Mouse (Mus musculus) lung, postnatal 10 days (tissue): ENCODE results near the gene Tfap2d.

Experiments
- DNase-seq: peaks from one replicate; pipeline ENCODE4 v3.0.0; 2021

The Tfap2d gene

DNA sequence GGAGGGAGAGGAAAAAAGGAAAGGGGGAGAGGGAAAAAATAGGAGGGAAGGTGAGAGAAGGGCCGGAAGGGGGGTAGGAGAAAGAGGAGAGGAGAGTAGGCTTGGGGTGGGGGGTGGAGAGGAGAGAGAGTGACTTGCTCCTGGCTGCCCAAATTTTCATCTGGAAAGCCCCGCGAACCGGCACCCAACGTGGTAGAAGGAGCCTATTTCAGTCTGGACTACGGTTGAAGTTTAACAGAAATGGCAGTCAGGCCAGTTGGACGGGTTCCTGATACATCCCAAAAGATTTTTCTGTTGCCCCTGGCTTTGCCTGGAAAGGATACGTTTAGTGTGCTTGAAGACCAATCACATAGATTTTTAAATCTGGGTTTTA is 108.2 kb downstream of the Tfap2d start:
- no peak for DNase-seq

- no peak for DNase-seq
Measured at GRCm38 (mm10) chr1:19211546-19212154, 108.8 kb downstream of the Tfap2d start.

DNA sequence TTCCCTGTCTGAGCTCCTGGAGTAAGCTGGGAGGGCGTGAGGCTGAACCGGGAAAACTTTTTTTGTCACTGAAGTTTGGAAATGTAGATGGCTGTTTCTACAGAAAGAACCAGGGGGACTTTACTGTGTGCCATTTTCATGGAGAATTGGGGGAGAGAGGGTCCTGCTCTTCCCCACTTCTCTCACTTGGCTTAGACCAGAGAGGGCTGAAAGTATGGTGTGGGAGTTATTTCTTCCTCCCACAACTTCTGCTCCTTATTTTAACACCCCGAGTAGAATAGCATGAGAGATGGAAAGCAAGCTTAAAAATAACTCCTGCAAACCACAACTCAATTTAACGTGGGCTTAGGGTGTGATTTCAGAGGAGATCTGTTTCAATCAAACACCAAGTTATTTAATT is 109.9 kb downstream of the Tfap2d start:
- DNase-seq: no peak

GRCm38 (mm10) chr1:19213171-19213570 is 110.3 kb downstream of the Tfap2d start:
- no peak for DNase-seq

DNA sequence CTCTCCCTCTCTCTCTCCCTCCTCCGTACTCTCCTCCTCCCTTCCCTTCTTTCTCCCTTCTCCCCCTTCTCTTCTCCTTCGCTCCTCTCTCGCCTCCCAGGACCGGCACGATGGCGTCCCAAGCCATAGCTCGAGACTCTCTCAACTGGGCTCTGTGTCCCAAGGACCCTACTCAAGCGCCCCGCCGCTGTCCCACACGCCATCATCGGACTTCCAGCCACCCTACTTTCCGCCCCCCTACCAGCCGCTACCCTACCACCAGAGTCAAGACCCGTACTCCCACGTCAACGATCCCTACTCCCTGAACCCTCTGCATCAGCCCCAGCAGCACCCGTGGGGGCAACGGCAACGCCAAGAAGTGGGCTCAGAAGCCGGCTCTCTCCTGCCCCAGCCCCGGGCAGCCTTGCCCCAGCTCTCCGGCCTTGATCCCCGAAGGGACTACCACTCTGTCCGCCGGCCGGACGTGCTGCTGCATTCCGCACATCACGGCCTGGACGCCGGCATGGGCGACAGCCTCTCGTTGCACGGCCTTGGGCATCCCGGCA is 111.1 kb downstream of the Tfap2d start:
- no peak for DNase-seq
